Mouse (Mus musculus): ENCODE measurements around the gene Epm2a. TPM values are rescaled to one million over a fixed set of nuclear protein-coding genes. Genes with fewer than 3 reads are reported as not detected.
A peak's percentile ranks its signal among the peaks of the same experiment; 100 is the strongest.

Gene Epm2a
- total and polyA plus RNA-seq, 3 experiments, result 0.25 to 0.31 TPM; not detected in 1

DNA sequence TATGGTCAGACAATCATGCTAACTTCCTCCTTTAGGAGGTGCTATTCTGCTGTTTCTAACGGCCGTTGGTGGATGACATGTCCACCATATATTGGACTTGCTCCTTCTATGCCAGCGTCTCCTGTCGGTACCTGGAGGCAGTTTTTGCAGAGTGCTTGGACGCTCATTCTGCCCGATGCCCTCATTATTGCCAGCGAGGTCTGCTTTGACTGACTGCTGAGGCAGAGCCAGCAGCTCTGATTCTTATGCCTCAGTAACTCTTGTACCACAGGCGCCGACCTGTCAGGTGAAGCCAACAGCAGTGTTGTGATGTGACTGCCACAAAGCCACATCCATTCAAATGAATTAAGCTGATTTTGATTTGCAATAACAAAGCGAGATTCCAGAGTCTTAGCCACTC, 95.3 kb downstream of the Epm2a start:
- H3K9ac ChIP-seq (ENCODE audit: control insufficient read depth, low read depth, low read length, poor library complexity, severe bottlenecking), result no peak overlapping the region

GRCm38 (mm10) chr10:11439342-11439741, 96.1 kb downstream of the Epm2a start:
- no peaks in the 10 kb centered on the region for H3K4me1 ChIP-seq (ENCODE audit: control insufficient read depth in 1 of 2, insufficient read depth in 2 of 2, low read length in 2 of 2)
- no peaks in the 10 kb centered on the region for H3K27me3 ChIP-seq (ENCODE audit: control insufficient read depth in 1 of 2, insufficient read depth in 2 of 2, low read length in 2 of 2)
- DNase-seq (ENCODE audit: low read depth, low spot score), result peak; percentile 3
- no peaks in the 10 kb centered on the region for H3K79me2 ChIP-seq (ENCODE audit: control insufficient read depth, insufficient read depth, low read length, poor library complexity)
- H3K36me3 ChIP-seq (ENCODE audit: control insufficient read depth in 1 of 2, insufficient read depth in 2 of 2, low read length in 2 of 2), result no peaks in the 10 kb centered on the region
- H3K27ac ChIP-seq (ENCODE audit: control insufficient read depth, low read depth, low read length), result no peak overlapping the region
- no peak overlapping the region for H3K4me3 ChIP-seq (ENCODE audit: control insufficient read depth in 1 of 2, insufficient read depth in 1 of 2, low read depth in 2 of 2, low read length in 2 of 2)
- no peaks in the 10 kb centered on the region for H3K9me3 ChIP-seq (replicated peaks; ENCODE audit: insufficient read depth, low read length)
- H3K9ac ChIP-seq (ENCODE audit: control insufficient read depth, low read depth, low read length, poor library complexity, severe bottlenecking), result no peak overlapping the region
- no peak for TF ChIP-seq CHD2 (IDR thresholded peaks at IDR 0.05; ENCODE audit: low read length)
- TF ChIP-seq CTCF (IDR thresholded peaks at IDR 0.05 in 2 of 3, conservative IDR thresholded peaks at IDR 0.05 in 1 of 3; ENCODE audit: control insufficient read depth in 1 of 3, insufficient read depth in 1 of 3, low read depth in 2 of 3, low read length in 3 of 3, poor library complexity in 1 of 3, severe bottlenecking in 1 of 3), result peak; percentile 17 to 28 (median 18); a peak in 3 of 6 replicates
- TF ChIP-seq E2F4 (IDR thresholded peaks at IDR 0.05; ENCODE audit: borderline replicate concordance, low read depth, low read length), result no peak
- TF ChIP-seq HCFC1 (IDR thresholded peaks at IDR 0.05; ENCODE audit: low read depth, low read length), result no peak
- TF ChIP-seq RCOR1 (IDR thresholded peaks at IDR 0.05; ENCODE audit: low read depth, low read length), result no peak
- TF ChIP-seq ZNF384 (IDR thresholded peaks at IDR 0.05; ENCODE audit: low read depth, low read length), result no peak
- TF ChIP-seq POLR2A (IDR thresholded peaks at IDR 0.05; ENCODE audit: control insufficient read depth in 1 of 2, insufficient read depth in 1 of 2, low read depth in 1 of 2, low read length in 2 of 2, poor library complexity in 1 of 2), result no peak
- TF ChIP-seq MAFK (IDR thresholded peaks at IDR 0.05; ENCODE audit: borderline replicate concordance, low read depth, low read length), result no peak
- TF ChIP-seq SIN3A (IDR thresholded peaks at IDR 0.05; ENCODE audit: low read length), result no peak
- TF ChIP-seq EP300 (IDR thresholded peaks at IDR 0.05; ENCODE audit: low read depth in 1 of 2, low read length in 2 of 2), result no peak
- TF ChIP-seq ELF1 (IDR thresholded peaks at IDR 0.05; ENCODE audit: low read depth, low read length), result no peak
- no peak for TF ChIP-seq MEF2A (IDR thresholded peaks at IDR 0.05; ENCODE audit: extremely low read depth, insufficient replicate concordance, low read depth, low read length, poor library complexity, severe bottlenecking)
- TF ChIP-seq BHLHE40 (IDR thresholded peaks at IDR 0.05; ENCODE audit: borderline replicate concordance, low read depth, low read length), result no peak
- no peak for TF ChIP-seq MAZ (IDR thresholded peaks at IDR 0.05; ENCODE audit: low read depth, low read length)
- peak; percentile 17; the same call in 1 of the 2 replicates for TF ChIP-seq SMC3 (IDR thresholded peaks at IDR 0.05; ENCODE audit: low read depth, low read length)
- TF ChIP-seq RAD21 (IDR thresholded peaks at IDR 0.05; ENCODE audit: low read depth, low read length), result peak; percentile 1; the same call in 1 of the 2 replicates
- TF ChIP-seq CHD1 (IDR thresholded peaks at IDR 0.05; ENCODE audit: low read depth, low read length), result no peak

More for the DNA sequence above, 95.3 kb downstream of the Epm2a start:
- Histone ChIP-seq H3K79me2 (ENCODE audit: control insufficient read depth, insufficient read depth, low read length, poor library complexity) (no peaks in the 10 kb centered on the region), H3K27me3 (ENCODE audit: control insufficient read depth in 1 of 2, insufficient read depth in 2 of 2, low read length in 2 of 2) (no peaks in the 10 kb centered on the region), H3K4me1 (ENCODE audit: control insufficient read depth in 1 of 2, insufficient read depth in 2 of 2, low read length in 2 of 2) (no peaks in the 10 kb centered on the region), H3K4me3 (ENCODE audit: control insufficient read depth in 1 of 2, insufficient read depth in 1 of 2, low read depth in 2 of 2, low read length in 2 of 2) (no peak overlapping the region), H3K9me3 (replicated peaks; ENCODE audit: insufficient read depth, low read length) (no peaks in the 10 kb centered on the region), H3K36me3 (ENCODE audit: control insufficient read depth in 1 of 2, insufficient read depth in 2 of 2, low read length in 2 of 2) (no peaks in the 10 kb centered on the region), H3K27ac (ENCODE audit: control insufficient read depth, low read depth, low read length) (no peak overlapping the region)
- DNase-seq (ENCODE audit: low read depth, low spot score), result no peak
- no peak for TF ChIP-seq MAFK (IDR thresholded peaks at IDR 0.05; ENCODE audit: borderline replicate concordance, low read depth, low read length)
- TF ChIP-seq USF1 (IDR thresholded peaks at IDR 0.05; ENCODE audit: low read depth, low read length), result no peak
- no peak for TF ChIP-seq MXI1 (IDR thresholded peaks at IDR 0.05; ENCODE audit: low read depth, low read length)
- TF ChIP-seq POLR2AphosphoS2 (IDR thresholded peaks at IDR 0.05; ENCODE audit: low read length), result no peak
- TF ChIP-seq POLR2AphosphoS5 (IDR thresholded peaks at IDR 0.05; ENCODE audit: borderline replicate concordance, low read depth, low read length), result no peak
- no peak for TF ChIP-seq ELF1 (IDR thresholded peaks at IDR 0.05; ENCODE audit: low read depth, low read length)
- no peak for TF ChIP-seq TBP (IDR thresholded peaks at IDR 0.05; ENCODE audit: low read depth, low read length)
- TF ChIP-seq NELFE (IDR thresholded peaks at IDR 0.05; ENCODE audit: low read depth, low read length), result no peak
- no peak for TF ChIP-seq HCFC1 (IDR thresholded peaks at IDR 0.05; ENCODE audit: low read depth, low read length)
- TF ChIP-seq CHD2 (IDR thresholded peaks at IDR 0.05; ENCODE audit: low read length), result no peak
- TF ChIP-seq NRF1 (IDR thresholded peaks at IDR 0.05; ENCODE audit: insufficient read depth, low read depth, low read length, poor library complexity, severe bottlenecking), result no peak
- no peak for TF ChIP-seq RAD21 (IDR thresholded peaks at IDR 0.05; ENCODE audit: low read depth, low read length)
- no peak for TF ChIP-seq ZKSCAN1 (IDR thresholded peaks at IDR 0.05; ENCODE audit: low read depth, low read length)
- no peak for TF ChIP-seq TCF12 (IDR thresholded peaks at IDR 0.05; ENCODE audit: low read depth, low read length)
- no peak for TF ChIP-seq EP300 (IDR thresholded peaks at IDR 0.05; ENCODE audit: low read depth in 1 of 2, low read length in 2 of 2)
- no peak for TF ChIP-seq ZNF384 (IDR thresholded peaks at IDR 0.05; ENCODE audit: low read depth, low read length)
- no peak for TF ChIP-seq POLR2A (IDR thresholded peaks at IDR 0.05; ENCODE audit: control insufficient read depth in 1 of 2, insufficient read depth in 1 of 2, low read depth in 1 of 2, low read length in 2 of 2, poor library complexity in 1 of 2)
- TF ChIP-seq BHLHE40 (IDR thresholded peaks at IDR 0.05; ENCODE audit: borderline replicate concordance, low read depth, low read length), result no peak
- no peak for TF ChIP-seq TAL1 (IDR thresholded peaks at IDR 0.05; ENCODE audit: low read length)
